Mouse (Mus musculus) lung, adult 2 months (tissue): ENCODE results near the gene Scaf1.

ENCODE experiments used
- CTCF ChIP-seq: fragments of 200-500 bp; IDR thresholded peaks from 2 replicates; pipeline ENCODE4 v1.5.1; 2011; ENCODE audit warnings: mild to moderate bottlenecking, low read length, control low read depth; ENCODE audit not compliant: insufficient read depth
- POLR2A ChIP-seq: fragments of 200-500 bp; IDR thresholded peaks from 2 replicates; pipeline ENCODE4 v1.6.1; 2011; ENCODE audit warnings: low read depth, mild to moderate bottlenecking, control low read depth, low read length, borderline replicate concordance; ENCODE audit errors: extremely low read depth

GRCm38 (mm10) chr7:45007141-45007540 lies 9.0 kb downstream of the Scaf1 start:
- no peak for TF ChIP-seq POLR2A
- no peak for TF ChIP-seq CTCF
